Comparison of ENCODE assay signal across 8 mouse cellular contexts in genomic region chr16:93938400-93938846, GRCm38 (mm10). TPM values are rescaled to one million over a fixed set of nuclear protein-coding genes. Genes with fewer than 3 reads are reported as not detected.
DNase-seq lines count a peak whose midpoint lies in the region; ATAC-seq and TF ChIP-seq lines count a peak whose summit lies in the region.

No protein-coding gene starts in this region.

- peaks cover 8% of the 10 kb centered on the region for H3K4me1 ChIP-seq in intestine, embryonic 14.5 days (replicated peaks; ENCODE audit: control insufficient read depth, insufficient read depth, low read length)
- peaks cover 11% of the 10 kb centered on the region; the same call in 1 of the 2 replicates for H3K4me1 ChIP-seq in limb, embryonic 14.5 days (ENCODE audit: control insufficient read depth, insufficient read depth, low read length)
- no peaks in the 10 kb centered on the region for H3K4me1 ChIP-seq in midbrain, embryonic 14.5 days (ENCODE audit: control insufficient read depth, insufficient read depth, low read length)
- no peaks in the 10 kb centered on the region; the same call in 1 of the 2 replicates for H3K4me1 ChIP-seq in stomach, embryonic 14.5 days (ENCODE audit: control insufficient read depth, insufficient read depth, low read length)

- no peak for TF ChIP-seq POLR2A in limb, embryonic 14.5 days (IDR thresholded peaks at IDR 0.05; ENCODE audit: borderline replicate concordance, extremely low read depth, insufficient read depth, insufficient read length)

- 12% methylated on average over 16 of the region's 16 CpGs for WGBS in intestine, embryonic 14.5 days
- 10% methylated on average over 16 of the region's 16 CpGs for WGBS in limb, embryonic 14.5 days
- 11% methylated on average over 16 of the region's 16 CpGs for WGBS in midbrain, embryonic 14.5 days
- WGBS in stomach, embryonic 14.5 days = 7% methylated on average over 16 of the region's 16 CpGs

- no peak overlapping the region for H3K27ac ChIP-seq in intestine, embryonic 14.5 days (ENCODE audit: low read depth)
- no peak overlapping the region for H3K27ac ChIP-seq in limb, embryonic 14.5 days (replicated peaks; ENCODE audit: low read depth, low read length)
- no peak overlapping the region for H3K27ac ChIP-seq in midbrain, embryonic 14.5 days (replicated peaks; ENCODE audit: low read depth, low read length)
- no peak overlapping the region for H3K27ac ChIP-seq in stomach, embryonic 14.5 days (ENCODE audit: low read length)

- H3K4me3 ChIP-seq in intestine, embryonic 14.5 days (ENCODE audit: low read depth, low read length) = peak overlapping the region; percentile 33; the same call in 1 of the 2 replicates
- H3K4me3 ChIP-seq in limb, embryonic 14.5 days (replicated peaks; ENCODE audit: low read length) = peak overlapping the region; percentile 22
- peak overlapping the region; percentile 10; the same call in 1 of the 2 replicates for H3K4me3 ChIP-seq in midbrain, embryonic 14.5 days (replicated peaks; ENCODE audit: low read depth, low read length)
- H3K4me3 ChIP-seq in stomach, embryonic 14.5 days (ENCODE audit: low read depth, low read length) = peak overlapping the region; percentile 19; the same call in 1 of the 2 replicates

- H3K9me3 ChIP-seq in intestine, embryonic 14.5 days (ENCODE audit: control insufficient read depth, low read length) = no peaks in the 10 kb centered on the region
- H3K9me3 ChIP-seq in limb, embryonic 14.5 days (ENCODE audit: control insufficient read depth, low read length) = no peaks in the 10 kb centered on the region
- no peaks in the 10 kb centered on the region for H3K9me3 ChIP-seq in midbrain, embryonic 14.5 days (ENCODE audit: control insufficient read depth, low read length)
- no peaks in the 10 kb centered on the region for H3K9me3 ChIP-seq in stomach, embryonic 14.5 days (ENCODE audit: control insufficient read depth, low read depth, low read length)

- no peak overlapping the region for H3K9ac ChIP-seq in intestine, embryonic 14.5 days (ENCODE audit: low read length)
- H3K9ac ChIP-seq in limb, embryonic 14.5 days (ENCODE audit: low read depth, low read length, severe bottlenecking) = no peak overlapping the region; the same call in 1 of the 2 replicates
- H3K9ac ChIP-seq in midbrain, embryonic 14.5 days (replicated peaks; ENCODE audit: low read length) = no peak overlapping the region
- no peak overlapping the region for H3K9ac ChIP-seq in stomach, embryonic 14.5 days (replicated peaks; ENCODE audit: low read depth, low read length)

- DNase-seq in layer of hippocampus, adult 11-12 months (ENCODE audit: low spot score) = peak; percentile 76
- no peak for DNase-seq in layer of hippocampus, adult 9-11 months
- peak; percentile 52 for DNase-seq in cerebellum, adult 8-10 months
- peak; percentile 55 to 60 for DNase-seq in frontal cortex, postnatal 25 days (ENCODE audit: low spot score in 2 of 2)
- DNase-seq in intestine, embryonic 14.5 days (ENCODE audit: low spot score) = peak; percentile 95
- DNase-seq in limb, embryonic 14.5 days (ENCODE audit: low spot score) = peak; percentile 83
- DNase-seq in midbrain, embryonic 14.5 days = peak; percentile 94

- no peak for ATAC-seq in intestine, embryonic 14.5 days (replicated peaks; ENCODE audit: low FRiP score, low TSS enrichment, low read depth)
- ATAC-seq in limb, embryonic 14.5 days (ENCODE audit: low FRiP score, low read depth) = no peak
- no peak for ATAC-seq in midbrain, embryonic 14.5 days (ENCODE audit: low FRiP score, low TSS enrichment)
- ATAC-seq in stomach, embryonic 14.5 days (ENCODE audit: insufficient number of reproducible peaks, insufficient read depth, low FRiP score, low read depth) = no peak

- H3K4me2 ChIP-seq in intestine, embryonic 14.5 days (ENCODE audit: low read length) = peak overlapping the region; percentile 52
- peak overlapping the region; percentile 38 for H3K4me2 ChIP-seq in limb, embryonic 14.5 days (replicated peaks; ENCODE audit: low read depth, low read length, severe bottlenecking)
- H3K4me2 ChIP-seq in midbrain, embryonic 14.5 days (ENCODE audit: low read length) = peak overlapping the region; percentile 46
- H3K4me2 ChIP-seq in stomach, embryonic 14.5 days (replicated peaks; ENCODE audit: low read depth, low read length) = peak overlapping the region; percentile 48

- peaks cover 21% of the 10 kb centered on the region for H3K27me3 ChIP-seq in intestine, embryonic 14.5 days (replicated peaks; ENCODE audit: control insufficient read depth, insufficient read depth, low read length)
- H3K27me3 ChIP-seq in limb, embryonic 14.5 days (ENCODE audit: control insufficient read depth, insufficient read depth, low read length) = peaks cover 13% of the 10 kb centered on the region
- H3K27me3 ChIP-seq in midbrain, embryonic 14.5 days (ENCODE audit: control insufficient read depth, insufficient read depth, low read length) = peaks cover 18% of the 10 kb centered on the region; the same call in 1 of the 2 replicates
- no peaks in the 10 kb centered on the region; the same call in 1 of the 2 replicates for H3K27me3 ChIP-seq in stomach, embryonic 14.5 days (ENCODE audit: control insufficient read depth, insufficient read depth, low read length)

- H3K36me3 ChIP-seq in intestine, embryonic 14.5 days (ENCODE audit: control insufficient read depth, insufficient read depth, low read length) = no peaks in the 10 kb centered on the region
- no peaks in the 10 kb centered on the region for H3K36me3 ChIP-seq in limb, embryonic 14.5 days (ENCODE audit: control insufficient read depth, insufficient read depth, low read length)
- H3K36me3 ChIP-seq in midbrain, embryonic 14.5 days (ENCODE audit: control insufficient read depth, insufficient read depth, low read length) = no peaks in the 10 kb centered on the region
- H3K36me3 ChIP-seq in stomach, embryonic 14.5 days (ENCODE audit: control insufficient read depth, insufficient read depth, low read length) = no peaks in the 10 kb centered on the region

RNA-seq across cellular contexts. Expression of gene Chaf1b, which starts 54.7 kb away (rescaled TPM):
- 81.4 and 88.8 TPM in 2 replicates for polyA plus RNA-seq in intestine, embryonic 14.5 days (2014; fragmentation: Nextera tagmentation; extraction: Ambion mirVana)
- polyA plus RNA-seq in limb, embryonic 14.5 days (2012; rRNA removed) = 43.2 and 44.4 TPM in 2 replicates
- polyA plus RNA-seq in limb, embryonic 14.5 days (2014; fragmentation: Nextera tagmentation; extraction: Ambion mirVana) = 66.3 and 73.9 TPM in 2 replicates
- polyA plus RNA-seq in midbrain, embryonic 14.5 days (2014; fragmentation: Nextera tagmentation; extraction: Ambion mirVana) = 17.3 and 22.1 TPM in 2 replicates
- polyA plus RNA-seq in stomach, embryonic 14.5 days (2014; fragmentation: Nextera tagmentation; extraction: Ambion mirVana) = 73.5 and 80.0 TPM in 2 replicates
